Mouse (Mus musculus) bone marrow macrophage, adult 2 months (primary cell): ENCODE results near the gene Trp53. TPM values are rescaled to one million over a fixed set of nuclear protein-coding genes. Genes with fewer than 3 reads are reported as not detected.

Experiments used
- H3K27ac ChIP-seq: 2 replicates; pipeline ENCODE4 v1.5.1; 2012; ENCODE audit warnings: low read depth, low read length; ENCODE audit not compliant: insufficient read depth
- H3K4me1 ChIP-seq: 2 replicates; pipeline ENCODE4 v1.6.1; 2012; ENCODE audit warnings: low read length; ENCODE audit not compliant: control insufficient read depth, insufficient read depth
- H3K4me3 ChIP-seq: 2 replicates; pipeline ENCODE4 v1.5.1; 2012; ENCODE audit warnings: mild to moderate bottlenecking, low read length, moderate library complexity; ENCODE audit not compliant: insufficient read depth
- CTCF ChIP-seq: IDR thresholded peaks from 2 replicates; pipeline ENCODE4 v1.5.1; 2012; ENCODE audit warnings: low read depth, mild to moderate bottlenecking, low read length, moderate library complexity
- POLR2A ChIP-seq: IDR thresholded peaks from 2 replicates; pipeline ENCODE4 v1.6.1; 2012; ENCODE audit warnings: mild to moderate bottlenecking, low read depth, low read length, borderline replicate concordance
- polyA plus RNA-seq: library from polyadenylated mRNA; stranded (reverse); fragments of >200 nt; gene quantifications from 2 replicates; pipeline ENCODE4 v1.2.4, GENCODE M21; 2012; ENCODE audit not compliant: missing spikeins, insufficient read depth, insufficient read length

The Trp53 gene
- polyA plus RNA-seq, 1 experiment, result 79.7 TPM

GRCm38 (mm10) chr11:69591899-69592637 lies 11.9 kb downstream of the Trp53 start:
- no peak for TF ChIP-seq CTCF
- no peak for TF ChIP-seq POLR2A
- Histone ChIP-seq H3K27ac (no peak overlapping the region), H3K4me3 (no peak overlapping the region), H3K4me1 (peaks cover 7% of the 10 kb centered on the region)

DNA sequence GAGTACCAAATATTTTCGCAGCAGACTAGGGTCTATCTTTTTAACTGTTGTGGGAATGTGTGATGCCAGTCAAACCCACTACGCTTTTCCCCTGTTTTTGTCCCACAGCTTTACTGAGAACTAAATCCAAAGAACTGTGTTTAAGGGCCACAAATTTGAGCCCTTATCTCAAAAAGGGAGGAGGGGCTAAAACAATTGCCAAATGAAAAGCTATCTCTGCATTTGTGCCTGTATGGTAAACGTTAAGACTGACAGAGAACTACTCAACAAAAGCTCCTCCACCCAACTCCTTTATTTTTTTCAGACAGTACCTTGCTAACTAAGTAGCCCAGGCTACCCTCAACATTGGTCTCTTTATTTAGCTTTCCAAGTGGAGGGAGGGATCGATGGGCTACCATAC lies 12.6 kb downstream of the Trp53 start:
- TF ChIP-seq POLR2A (no peak), CTCF (no peak)
- Histone ChIP-seq H3K4me1 (peaks cover 7% of the 10 kb centered on the region), H3K27ac (no peak overlapping the region), H3K4me3 (no peak overlapping the region)

GRCm38 (mm10) chr11:69594853-69595252 lies 14.7 kb downstream of the Trp53 start:
- Histone ChIP-seq H3K4me1 (peaks cover 7% of the 10 kb centered on the region), H3K4me3 (no peak overlapping the region)

GRCm38 (mm10) chr11:69599436-69599835 lies 19.3 kb downstream of the Trp53 start:
- no peak for TF ChIP-seq CTCF
- no peak for TF ChIP-seq POLR2A
- H3K4me3 ChIP-seq, result no peak overlapping the region
- peaks cover 7% of the 10 kb centered on the region for H3K4me1 ChIP-seq
- H3K27ac ChIP-seq, result no peak overlapping the region

More at GRCm38 (mm10) chr11:69594853-69595252, 14.7 kb downstream of the Trp53 start:
- no peak for TF ChIP-seq POLR2A
- TF ChIP-seq CTCF, result no peak
- H3K27ac ChIP-seq, result no peak overlapping the region

- H3K4me3 ChIP-seq, result no peak overlapping the region
- no peak overlapping the region for H3K27ac ChIP-seq
- TF ChIP-seq POLR2A, result no peak
- TF ChIP-seq CTCF, result no peak
- peaks cover 7% of the 10 kb centered on the region for H3K4me1 ChIP-seq
Observed at GRCm38 (mm10) chr11:69600098-69600497, 19.9 kb downstream of the Trp53 start.

- Histone ChIP-seq H3K4me1 (no peaks in the 10 kb centered on the region), H3K4me3 (no peak overlapping the region), H3K27ac (no peak overlapping the region)
- TF ChIP-seq POLR2A (no peak), CTCF (no peak)
Observed at GRCm38 (mm10) chr11:69601768-69602167, 21.6 kb downstream of the Trp53 start.

- no peak overlapping the region for H3K4me3 ChIP-seq
- TF ChIP-seq POLR2A (no peak), CTCF (no peak)
- H3K27ac ChIP-seq, result no peak overlapping the region
- no peaks in the 10 kb centered on the region for H3K4me1 ChIP-seq
Observed at GRCm38 (mm10) chr11:69603516-69603915, 23.4 kb downstream of the Trp53 start.

DNA sequence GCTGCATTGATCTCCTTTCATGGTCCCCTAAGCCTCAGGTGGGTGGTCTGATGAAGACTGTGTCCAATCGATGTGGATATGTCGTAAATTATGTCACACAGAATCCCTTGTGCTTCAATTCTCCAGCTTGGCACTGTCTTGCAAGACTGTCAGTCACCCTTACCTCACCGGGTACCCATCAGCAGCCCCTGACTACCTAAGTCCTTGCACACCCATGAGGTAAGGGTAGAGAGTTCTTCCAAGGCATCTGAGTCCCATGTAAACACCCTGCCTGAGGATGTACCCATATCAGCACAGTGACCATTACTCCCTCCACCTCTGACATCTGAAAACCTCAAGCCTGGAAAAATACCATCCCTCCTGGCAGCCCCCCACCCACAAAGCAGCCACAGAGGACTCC lies 24.2 kb downstream of the Trp53 start:
- Histone ChIP-seq H3K4me3 (no peak overlapping the region), H3K4me1 (no peaks in the 10 kb centered on the region), H3K27ac (no peak overlapping the region)
- TF ChIP-seq POLR2A, result no peak

GRCm38 (mm10) chr11:69604795-69605664 lies 24.9 kb downstream of the Trp53 start:
- no peaks in the 10 kb centered on the region for H3K4me1 ChIP-seq
- H3K27ac ChIP-seq, result no peak overlapping the region
- H3K4me3 ChIP-seq, result peak overlapping the region; percentile 61
- TF ChIP-seq POLR2A (no peak), CTCF (no peak)

DNA sequence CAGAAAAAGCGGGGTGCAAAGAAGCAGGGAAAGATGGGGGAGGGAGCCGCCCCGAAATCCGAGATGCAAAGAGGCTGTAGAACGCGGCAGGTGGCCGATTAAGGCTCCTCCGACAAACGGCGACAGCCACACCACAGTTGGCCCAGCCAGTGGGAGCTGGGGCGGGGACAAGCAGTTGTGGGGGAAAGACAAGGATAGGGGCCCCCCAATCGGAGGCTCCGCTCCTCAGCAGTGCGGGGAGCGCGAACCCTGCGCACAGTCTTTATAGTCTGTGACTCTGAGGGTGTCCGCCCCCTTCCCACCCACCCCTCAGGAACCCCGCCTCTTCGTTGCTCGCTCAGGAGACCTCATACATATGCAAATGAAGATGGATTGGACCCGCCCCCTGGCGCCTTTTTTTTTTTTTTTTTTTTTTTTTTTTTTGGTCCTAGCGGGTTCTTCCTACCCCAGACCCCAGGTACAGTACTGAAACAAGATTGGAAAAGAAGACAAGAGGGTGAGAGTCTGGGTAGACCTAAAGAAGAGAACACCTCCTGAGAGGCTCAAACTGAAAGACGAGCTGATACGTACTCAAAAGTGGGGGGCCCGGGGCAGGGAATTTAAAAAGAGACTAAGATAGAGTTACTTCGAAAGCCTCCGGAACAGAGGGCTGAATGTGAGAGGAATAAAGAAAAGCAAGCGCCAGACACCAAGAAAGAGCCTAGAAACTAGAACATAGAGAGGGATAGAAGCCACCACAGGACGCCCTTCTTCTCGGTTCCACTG lies 25.7 kb downstream of the Trp53 start, which contains the start of gene Atp1b2:
Gene Atp1b2, minus strand, starts transcription at position 217 of the 765 bp plus-strand sequence.
- no peaks in the 10 kb centered on the region for H3K4me1 ChIP-seq
- H3K27ac ChIP-seq, result no peak within 1 kb of the TSS

More for the DNA sequence above, 25.7 kb downstream of the Trp53 start, which contains the start of gene Atp1b2:
- H3K4me3 ChIP-seq, result peak within 1 kb of the TSS; percentile 61
- peak; percentile 49; the same call in 1 of the 2 replicates for TF ChIP-seq POLR2A
- TF ChIP-seq CTCF, result no peak
